Mouse (Mus musculus) small intestine, adult 2 months (tissue): ENCODE measurements around the gene Ern1.

Source experiments
- CTCF ChIP-seq: fragments of 200-500 bp; IDR thresholded peaks from 2 replicates; pipeline ENCODE4 v1.5.1; 2012; ENCODE audit warnings: low read depth, mild to moderate bottlenecking, control low read depth, inconsistent platforms, low read length, moderate library complexity, mixed read lengths; ENCODE audit not compliant: insufficient replicate concordance, insufficient read length; ENCODE audit errors: extremely low read depth
- POLR2A ChIP-seq: fragments of 200-500 bp; IDR thresholded peaks from 2 replicates; pipeline ENCODE4 v1.6.1; 2012; ENCODE audit warnings: low read depth, mild to moderate bottlenecking, control low read depth, inconsistent platforms, low read length, moderate library complexity

- TF ChIP-seq CTCF (no peak), POLR2A (no peak)
Measured at GRCm38 (mm10) chr11:106498739-106499379, 11.2 kb upstream of the Ern1 start.
